Mouse (Mus musculus) testis, adult 10 weeks (tissue): ENCODE data around the gene Nxf1. TPM values are rescaled to one million over a fixed set of nuclear protein-coding genes. Genes with fewer than 3 reads are reported as not detected.

Experiments
- polyA plus RNA-seq: library from polyadenylated mRNA; stranded (reverse); fragments of 350-450 nt; fragmentation: Illumina TruSeq; extraction: RNeasy Lipid Tissue Mini Kit (QIAGEN cat#74804); gene quantifications from one replicate; pipeline ENCODE4 v1.2.3, GENCODE M21; 2014; ENCODE audit warnings: low read depth, low replicate concordance

Gene Nxf1
- polyA plus RNA-seq, result 182 TPM

DNA sequence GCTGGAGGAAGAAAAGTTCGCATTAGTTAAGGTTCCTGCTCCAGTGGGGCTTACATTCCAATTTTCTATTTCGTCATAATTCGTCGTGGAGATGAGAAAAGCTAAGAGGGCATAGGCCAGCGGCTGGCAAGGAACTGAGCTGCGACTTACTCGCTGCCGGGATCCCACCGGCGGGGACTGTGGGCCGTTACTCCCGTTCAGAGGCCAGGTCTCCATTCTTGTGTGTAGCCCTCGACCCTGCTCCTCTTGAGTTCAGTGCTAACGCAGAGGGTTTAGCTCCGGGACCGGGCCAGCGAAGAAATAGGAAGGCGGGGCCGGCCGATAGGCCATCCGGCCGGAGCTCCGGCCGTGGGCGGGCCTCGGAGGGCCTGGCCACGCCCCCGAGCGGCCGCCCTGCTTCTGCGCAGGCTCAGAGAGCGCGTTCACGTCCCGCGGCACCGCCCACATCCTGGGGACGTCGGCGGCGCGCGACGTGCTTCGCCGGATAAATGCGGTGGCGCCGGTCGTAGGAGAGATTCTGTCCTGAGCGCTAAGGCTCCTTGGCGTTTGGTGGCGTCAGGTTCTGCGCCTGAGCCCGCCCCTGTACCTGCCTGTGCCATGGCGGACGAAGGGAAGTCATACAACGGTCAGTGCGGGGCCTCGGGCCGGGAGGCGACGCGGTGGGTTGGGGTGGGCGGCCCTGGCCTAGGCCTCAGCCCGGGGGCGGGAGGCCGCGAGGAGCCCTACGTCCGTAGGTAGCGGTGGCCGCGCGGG, at the start of gene Nxf1:
Gene Nxf1 (plus strand): TSS at position 439 of the 753 bp plus-strand sequence.

DNA sequence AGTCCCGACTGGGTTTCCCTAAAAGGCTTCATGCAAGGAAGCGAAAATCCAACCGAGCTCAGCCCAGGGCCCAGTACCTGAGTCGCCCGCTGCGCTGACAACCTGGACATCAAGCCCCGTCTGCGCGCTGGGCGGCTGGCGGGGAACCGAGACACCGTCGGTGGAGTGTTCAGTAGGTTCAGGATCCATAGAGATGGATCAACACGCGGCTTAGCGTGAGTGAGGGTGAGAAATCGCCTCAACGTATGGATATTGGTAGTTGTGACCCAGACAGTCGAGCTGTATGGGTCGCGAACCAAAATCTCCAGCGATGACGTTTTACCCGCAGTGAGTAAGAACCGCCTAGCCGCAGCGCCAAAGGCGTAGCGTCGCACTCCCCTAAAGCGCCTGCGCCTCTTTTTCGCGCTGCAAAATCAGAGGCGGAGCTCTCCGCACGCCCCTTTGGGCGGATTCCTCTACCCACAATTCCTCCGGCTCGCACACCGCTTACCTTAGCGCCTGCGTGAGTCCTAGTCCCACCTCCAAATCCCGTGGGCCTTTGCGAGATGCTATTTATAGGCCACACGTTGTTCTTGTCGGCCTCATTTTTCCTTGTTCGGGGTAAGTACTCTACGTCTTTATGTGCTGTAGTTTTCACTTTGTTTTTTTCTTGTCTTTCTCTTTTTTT, 33.8 kb upstream of the Nxf1 start, which contains the start of gene Slc3a2:
Gene Slc3a2 (minus strand): TSS at position 463 of the 667 bp plus-strand sequence.

DNA sequence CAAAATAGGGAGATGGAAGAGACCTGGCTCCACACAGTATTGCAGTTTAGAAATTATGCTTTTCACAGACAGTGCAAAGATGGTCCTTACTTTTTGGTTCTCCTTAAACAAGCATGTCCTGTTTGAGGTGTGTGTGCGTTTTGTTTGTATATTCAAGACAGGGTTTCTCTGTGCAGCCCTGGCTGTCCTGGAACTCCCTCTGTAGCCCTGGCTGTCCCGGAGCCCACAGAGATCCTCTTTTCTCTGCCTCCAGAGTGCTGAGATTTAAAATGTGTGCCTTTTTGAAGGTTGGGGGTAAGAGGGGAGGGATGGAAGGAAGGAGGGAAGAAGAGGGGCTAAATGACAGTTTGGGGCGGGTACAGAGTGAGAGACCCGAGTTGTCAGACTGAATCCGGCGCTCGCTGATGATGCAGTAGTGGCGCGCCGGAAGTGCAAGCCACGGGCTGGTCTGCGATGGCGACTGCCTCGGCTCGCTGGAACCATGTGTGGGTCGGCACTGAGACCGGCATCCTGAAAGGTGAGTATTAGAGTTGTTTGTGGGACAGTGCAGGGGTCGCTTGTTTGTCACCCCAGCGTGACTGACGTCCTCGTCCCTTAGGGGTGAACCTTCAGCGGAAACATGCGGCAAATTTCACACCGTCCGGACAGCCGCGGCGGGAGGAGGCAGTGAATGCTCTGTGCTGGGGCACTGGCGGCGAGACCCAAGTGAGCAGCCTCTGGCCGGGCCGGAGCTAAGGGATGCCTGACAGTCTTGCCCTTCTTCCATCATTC, 21.3 kb upstream of the Nxf1 start, which contains the start of gene Wdr74:
Gene Wdr74 (plus strand): TSS at position 439 of the 771 bp plus-strand sequence.

DNA sequence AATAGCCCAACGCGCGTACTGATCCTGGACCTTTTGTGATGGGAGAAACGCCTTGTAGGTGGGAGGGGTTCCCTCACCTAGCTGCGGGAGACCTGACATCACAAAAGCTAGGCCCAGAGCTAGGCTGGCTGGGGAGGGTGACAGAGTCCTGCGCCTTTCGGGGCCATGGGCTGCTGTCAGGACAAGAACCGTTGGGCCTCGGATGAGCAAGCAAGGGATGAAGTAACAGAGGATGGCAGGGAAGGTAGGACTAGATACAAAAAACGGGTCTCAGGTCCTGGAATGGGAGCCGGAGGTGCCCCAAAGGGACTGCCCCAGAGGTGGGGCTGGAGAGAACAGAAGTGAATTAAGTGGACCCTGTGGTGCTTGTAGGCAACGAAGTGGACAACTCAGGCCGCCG, 16.3 kb upstream of the Nxf1 start, which contains the start of gene 1700092M07Rik:
Gene 1700092M07Rik (plus strand): TSS at position 116 of the 400 bp plus-strand sequence.

DNA sequence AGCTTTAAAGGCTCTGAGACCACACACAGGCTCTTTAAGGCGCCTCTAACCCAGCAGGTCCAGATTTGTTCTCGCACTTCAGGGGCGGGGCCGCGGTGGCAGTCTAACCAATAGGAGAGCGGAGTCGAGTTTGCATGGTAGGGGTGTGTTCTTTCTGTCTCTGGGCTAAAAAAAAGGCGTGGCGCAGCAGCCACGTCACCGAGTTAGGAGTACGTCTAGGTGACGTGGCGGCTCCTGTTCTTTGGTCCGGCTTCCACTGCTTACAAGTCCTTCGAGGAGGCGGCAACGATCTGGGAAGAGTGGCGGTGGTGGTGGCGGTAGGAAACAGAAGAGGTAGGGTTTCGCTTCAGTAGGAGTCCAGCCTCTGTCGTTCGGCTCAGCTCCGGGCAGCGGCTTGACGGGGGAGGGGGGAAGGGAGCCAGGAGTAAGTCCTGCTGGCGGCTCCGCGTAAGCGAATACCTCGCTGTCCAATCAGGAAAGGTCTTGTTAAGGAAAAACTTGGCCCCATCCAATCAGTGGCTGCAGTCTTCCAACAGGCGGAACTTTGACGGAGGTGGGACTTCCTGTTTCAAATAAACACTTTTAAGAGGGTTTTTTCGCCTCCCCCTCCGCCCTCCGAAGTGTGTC, 15.5 kb upstream of the Nxf1 start, which contains the start of gene Stx5a:
Gene Stx5a (plus strand): TSS at position 171 of the 627 bp plus-strand sequence.

DNA sequence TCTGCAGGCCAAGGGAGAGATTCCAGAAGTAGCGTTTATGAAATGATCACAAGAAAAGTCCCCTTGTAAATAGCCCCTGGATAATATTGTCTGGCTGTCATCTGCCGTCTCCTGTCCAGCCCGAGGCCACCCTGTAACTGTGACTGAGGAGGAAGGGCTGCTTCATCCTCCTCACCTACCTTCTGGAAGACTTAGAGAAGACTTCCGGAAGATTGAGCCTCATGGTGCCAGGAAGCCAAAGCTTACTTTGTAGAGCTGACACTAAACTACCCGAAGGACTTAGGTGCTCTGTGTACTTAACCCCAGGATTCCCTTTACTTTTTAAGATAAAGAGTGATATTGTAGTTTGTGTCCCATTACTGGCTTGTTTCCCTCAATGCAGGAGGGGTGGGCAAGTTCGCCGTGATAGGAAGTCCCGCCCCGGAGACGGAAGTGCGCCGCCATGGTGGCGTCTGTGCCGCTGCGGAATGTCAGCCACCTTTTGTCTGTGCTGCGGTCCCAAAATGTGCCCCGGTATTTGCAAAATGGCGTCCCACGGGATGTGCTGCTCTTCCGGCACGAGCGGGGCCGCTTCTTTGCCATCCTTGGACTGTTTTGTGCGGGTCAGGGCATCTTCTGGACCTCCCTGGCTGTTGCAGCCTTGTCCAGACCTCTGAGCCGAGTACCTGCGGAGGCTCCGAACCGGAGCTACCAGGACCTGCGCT, 13.8 kb downstream of the Nxf1 start, which contains the start of gene Tmem223:
Gene Tmem223 (plus strand): TSS at position 430 of the 704 bp plus-strand sequence.

DNA sequence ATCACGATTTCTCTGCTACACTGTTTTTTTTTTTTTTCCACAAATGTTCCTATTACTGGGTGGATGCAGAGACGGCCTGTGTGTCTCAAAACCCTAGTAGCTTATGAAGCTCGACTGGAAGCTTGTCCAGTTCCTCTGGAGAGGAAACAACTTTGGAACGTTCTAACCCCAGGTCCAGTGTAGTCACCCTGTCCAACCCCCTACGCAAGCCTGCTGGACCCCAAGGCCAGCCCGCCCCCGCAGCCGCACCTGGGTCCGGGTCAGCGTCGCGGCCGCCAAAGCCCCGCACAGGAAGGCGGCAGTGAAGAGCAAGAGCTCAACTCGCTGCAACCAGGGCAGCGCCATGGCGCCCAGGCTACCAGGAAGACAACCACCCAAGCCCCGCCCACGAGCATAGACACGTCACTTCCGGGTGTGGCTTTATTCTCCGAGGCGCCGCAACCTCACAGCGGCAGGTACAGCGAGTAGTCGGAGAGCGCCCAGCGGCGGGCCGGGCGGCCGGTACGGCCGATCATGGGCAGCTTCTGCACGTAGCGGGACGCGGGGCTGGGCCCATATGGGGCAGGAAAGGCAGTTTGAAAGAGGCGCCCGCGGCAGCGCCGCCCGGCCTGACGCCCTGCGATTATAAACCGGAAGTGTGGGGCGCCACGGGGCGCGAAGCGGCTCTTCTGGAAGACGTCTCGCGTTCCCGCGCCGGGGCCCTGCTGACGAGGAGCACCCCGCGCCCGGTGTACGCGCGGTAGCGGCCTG, 17.4 kb downstream of the Nxf1 start, which contains the start of gene Tmem179b:
Gene Tmem179b (minus strand): TSS at position 382 of the 750 bp plus-strand sequence.

DNA sequence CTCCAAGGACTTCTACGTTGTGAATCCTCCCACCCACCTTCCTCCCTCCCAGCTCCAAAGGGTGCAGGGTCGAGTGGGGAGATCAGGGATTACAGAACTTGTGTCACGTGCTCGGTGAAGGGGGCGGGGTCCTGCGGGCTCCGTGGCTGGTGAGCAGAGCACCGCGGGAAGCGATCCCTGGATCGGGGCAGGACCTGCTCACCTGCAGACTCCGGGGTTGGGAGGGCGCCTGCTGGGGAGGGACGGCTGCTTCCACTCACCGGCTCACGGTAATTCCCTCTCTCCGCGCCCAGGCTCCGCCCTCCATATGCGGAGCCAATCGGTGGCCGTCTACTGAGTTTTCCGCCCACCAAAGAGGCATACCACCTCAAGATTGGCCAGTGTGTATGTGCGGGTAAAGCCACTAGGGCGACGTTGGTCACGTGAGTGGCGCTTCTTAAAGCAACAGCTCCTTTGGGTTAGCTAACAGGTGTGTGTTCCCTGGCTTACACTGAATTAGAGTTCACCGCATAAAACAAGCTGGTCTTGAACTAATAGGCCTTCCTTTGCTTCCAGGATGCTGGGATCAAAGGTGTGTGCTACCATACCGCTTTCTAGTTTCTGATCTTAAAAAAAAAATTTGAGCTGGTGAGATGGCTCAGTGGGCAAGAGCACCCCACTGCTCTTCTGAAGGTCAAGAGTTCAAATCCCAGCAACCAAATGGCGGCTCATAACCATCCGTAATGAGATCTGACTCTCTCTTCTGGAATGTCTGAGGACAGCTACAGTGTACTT, 29.3 kb downstream of the Nxf1 start, which contains the start of gene Taf6l:
Gene Taf6l (minus strand): TSS at position 410 of the 774 bp plus-strand sequence.

DNA sequence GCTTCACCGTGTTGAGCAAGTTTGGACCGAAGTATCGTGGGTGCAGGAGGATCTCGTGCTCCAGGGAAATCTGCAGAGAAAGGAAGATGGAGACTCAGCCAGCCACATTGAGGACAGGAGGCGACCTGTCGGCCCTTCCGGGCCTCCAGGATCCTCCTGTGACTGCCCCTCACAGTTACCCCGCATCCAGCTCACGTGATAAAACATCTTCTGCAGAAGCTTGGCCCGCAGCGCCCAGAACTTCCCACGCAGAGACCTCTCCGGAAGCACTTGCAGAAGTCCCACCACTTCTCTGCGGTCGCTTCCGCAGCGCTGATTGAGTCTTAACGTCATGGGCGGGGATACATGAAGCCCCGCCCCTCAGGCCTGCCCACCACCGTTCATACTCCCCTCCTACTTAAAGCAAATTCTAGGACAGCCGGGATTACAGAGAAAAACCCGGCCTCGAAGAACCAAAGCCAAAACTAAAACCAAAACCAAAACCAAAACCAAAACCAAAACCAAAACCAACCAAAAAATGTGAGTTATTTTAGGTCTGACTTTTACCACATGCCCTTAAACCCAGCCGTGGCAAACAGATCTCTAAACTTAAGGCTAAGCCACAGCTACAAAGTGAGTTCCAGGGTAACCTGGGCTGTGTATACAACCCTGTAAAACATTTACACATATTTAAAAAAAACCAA, 41.5 kb downstream of the Nxf1 start, which contains the start of gene Polr2g:
Gene Polr2g (minus strand): TSS at position 314 of the 683 bp plus-strand sequence.

DNA sequence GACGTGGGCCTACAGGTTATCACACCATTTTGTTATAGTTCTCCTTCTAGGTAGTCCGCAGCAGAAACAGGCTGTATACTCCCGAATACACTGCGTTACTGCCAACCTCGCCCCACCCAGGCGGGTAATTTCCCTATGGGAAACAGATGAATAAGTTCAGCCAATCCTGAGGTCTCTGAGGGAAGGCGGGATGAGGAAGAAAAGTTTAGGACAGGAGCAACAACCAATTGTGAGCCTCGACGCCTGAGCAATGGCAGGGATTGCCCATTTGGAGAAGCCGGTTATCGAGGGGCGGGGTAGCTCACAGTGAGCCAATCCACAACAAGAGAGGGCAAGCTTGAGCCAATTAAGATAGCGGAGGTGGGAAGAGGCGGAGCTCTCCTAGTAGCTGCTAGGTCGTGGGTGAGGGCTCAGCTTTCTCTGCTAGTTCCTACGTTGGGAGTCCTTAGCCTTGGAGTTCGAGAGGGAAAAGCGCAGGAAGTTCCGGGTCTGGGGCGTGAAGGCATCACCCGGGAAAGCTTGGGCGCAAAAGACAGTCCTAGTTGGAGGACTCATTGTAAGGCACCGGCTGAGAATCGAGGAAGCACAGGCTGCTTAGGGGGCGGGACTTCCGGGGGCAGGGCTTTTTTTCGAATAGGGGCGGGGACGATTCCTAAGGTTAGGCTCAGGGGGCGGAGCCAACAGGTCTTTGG, 45.4 kb downstream of the Nxf1 start, which contains the start of gene Zbtb3:
Gene Zbtb3 (plus strand): TSS at position 426 of the 692 bp plus-strand sequence.

DNA sequence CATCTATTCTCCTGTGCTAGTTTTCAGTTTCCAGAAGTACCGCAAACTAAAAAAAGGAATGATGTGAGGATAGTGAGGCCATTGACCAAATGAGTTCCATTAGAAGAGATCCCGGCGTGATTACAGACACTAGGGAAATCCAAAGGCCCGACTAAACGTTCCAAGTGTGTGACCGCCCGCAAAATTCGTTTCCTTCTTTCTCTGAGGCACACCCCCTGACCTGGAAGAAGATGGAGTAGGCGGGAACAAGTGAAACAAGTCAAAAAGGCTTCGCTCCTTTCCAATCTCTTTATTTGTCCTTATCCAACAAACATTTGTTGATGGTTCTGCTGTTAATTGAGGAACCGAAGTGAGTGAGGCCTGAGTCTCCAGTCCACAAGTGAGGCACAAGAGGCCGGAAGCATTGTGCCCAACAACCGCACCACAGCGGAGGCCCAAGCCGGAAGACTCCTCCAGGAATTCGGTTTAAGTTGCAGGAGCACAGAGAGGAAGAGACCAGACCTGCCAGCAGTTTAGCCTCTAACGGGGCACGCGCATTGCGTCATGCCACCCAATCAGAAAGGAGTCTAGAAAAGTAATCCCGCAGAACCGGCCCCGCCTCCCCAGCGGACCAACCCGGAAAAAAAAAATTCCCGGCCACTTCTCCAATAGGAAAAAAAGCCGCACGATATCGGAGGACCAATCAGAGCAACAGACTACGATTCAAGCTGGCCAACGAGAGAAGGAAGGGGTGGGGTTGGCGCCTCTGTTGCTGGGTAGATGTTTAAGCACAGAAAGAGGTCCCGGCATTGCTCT, 62.1 kb downstream of the Nxf1 start, which contains the start of gene Ttc9c:
Gene Ttc9c (minus strand): TSS at position 533 of the 795 bp plus-strand sequence.

DNA sequence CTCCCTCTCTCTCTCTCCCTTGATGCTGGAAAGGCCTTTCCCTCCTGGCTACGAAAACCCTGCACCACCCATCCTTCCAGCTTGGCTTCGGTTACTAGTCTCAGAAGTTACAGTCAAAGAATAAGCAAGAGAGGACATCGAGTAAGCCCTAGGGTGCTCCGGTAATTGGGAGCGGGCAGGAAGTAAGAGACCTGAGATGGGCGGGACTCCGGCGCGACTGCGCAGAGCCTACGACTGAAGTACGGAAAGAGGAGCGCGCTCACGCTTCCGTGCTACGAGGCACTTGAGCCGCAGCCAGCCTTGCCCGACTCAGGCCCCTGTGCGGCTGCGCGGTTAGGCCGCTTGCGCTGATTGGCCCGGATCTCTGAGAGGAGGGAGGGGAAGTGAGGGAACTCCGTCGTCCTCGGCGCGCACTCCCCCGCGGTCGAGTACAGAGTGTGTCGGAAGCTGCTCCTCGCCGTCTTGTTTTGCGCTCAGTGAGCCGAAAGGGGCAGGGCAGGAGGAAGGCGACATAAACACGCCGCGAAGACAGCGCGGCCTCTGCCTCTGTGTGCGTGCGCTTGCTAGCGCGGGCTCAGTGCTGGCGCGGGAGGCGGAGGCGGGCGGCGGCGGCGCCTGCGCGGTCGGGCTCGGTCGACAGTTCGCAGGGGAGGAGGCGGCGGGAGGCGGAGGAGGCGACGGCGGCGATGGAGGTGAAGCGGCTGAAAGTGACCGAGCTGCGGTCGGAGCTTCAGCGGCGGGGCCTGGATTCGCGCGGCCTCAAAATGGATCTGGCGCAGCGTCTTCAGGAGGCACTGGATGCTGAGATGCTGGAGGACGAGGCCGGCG, 62.9 kb downstream of the Nxf1 start, which contains the start of gene Hnrnpul2:
Gene Hnrnpul2 (plus strand): TSS at position 415 of the 828 bp plus-strand sequence.

